Mouse (Mus musculus): ENCODE measurements at regions not wholly inside any gene's neighbourhood (a gene's known extent, or its start where the extent isn't known, plus 50 kb on each side); places are given as distances from the start of the nearest gene placed in this dataset.

DNA sequence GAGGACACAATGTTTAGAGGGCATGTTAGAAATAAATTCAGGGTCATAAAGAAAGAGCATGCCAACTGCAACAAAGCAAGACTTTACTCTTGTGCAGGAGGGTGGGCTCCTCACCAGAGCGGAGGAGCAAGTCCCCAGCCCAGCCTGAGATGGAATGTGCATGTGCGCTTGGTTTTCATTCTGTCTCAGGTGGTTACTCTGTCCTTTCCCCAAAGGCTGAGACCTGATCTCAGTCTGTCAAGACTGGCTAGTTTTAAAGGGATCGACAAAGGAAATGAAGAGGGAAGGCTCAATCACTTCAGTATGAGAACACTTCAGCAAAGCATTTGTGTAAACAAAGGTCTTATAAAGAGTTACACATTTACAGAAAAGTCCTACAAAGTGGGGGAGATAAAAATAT lies 362.5 kb downstream of the Gja1 start:
- intact Hi-C loops (cut with DNase I), result no loop called here
- no peak for DNase-seq

GRCm38 (mm10) chr10:56752134-56752533 lies 375.0 kb downstream of the Gja1 start:
- intact Hi-C loops (cut with DNase I), result loop anchor here (5.0 kb wide), 1 partner anchor 500 kb away; no protein-coding TSS in a partner anchor
- DNase-seq, result no peak

DNA sequence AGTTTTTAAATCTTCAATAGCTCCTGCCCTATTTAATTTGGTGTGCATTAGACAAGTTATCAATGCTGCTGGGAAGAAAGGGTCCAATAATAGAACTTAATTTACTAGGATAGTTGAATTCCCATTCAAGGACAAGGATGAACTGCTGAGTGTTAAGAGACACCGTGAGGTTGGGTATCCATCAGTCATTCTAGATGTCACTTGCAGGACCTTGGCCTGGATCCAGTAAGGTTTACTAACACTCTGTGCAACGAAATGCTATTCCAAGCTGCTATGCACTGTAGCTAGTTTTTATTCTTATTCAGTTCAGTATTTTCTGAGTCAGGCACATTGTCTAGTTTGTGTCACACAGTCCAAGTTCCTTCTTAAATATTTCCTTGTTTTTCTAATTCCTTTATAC lies 376.4 kb downstream of the Gja1 start:
- DNase-seq, result no peak
- intact Hi-C loops (cut with DNase I), result loop anchor here (5.0 kb wide), 1 partner anchor 499 kb away; no protein-coding TSS in a partner anchor

DNA sequence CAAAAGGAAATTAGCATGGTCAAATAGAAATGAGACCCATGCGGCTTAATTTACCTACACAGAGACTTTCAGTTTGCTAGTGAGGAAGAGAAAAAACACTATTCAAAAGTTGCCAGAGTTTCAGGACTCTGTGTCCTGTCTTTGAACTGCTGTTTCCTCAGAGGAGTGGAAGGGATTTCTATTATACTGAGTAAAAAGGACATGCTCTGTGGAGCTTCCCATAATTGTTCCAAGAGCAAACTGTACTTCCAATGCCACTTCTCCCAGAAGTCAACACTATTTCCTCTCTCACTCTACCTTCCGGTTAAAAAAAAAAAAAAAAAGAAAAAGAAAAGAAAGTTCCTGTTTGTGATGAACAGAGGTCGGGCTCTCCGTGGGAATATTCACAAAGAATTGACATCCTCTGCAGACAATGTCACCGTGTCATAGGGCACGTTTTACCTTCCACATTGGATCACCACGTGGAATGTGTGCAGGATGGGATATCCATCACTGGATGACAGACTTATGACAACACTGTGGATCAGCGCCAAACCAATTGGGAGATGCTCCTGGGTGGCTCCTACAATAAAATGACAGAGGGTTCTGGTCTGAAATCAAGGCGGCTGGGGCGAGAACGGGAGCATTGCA lies 377.5 kb downstream of the Gja1 start:
- peak; percentile 33 to 48 for DNase-seq
- intact Hi-C loops (cut with DNase I), result loop anchor here (2.0 to 5.0 kb wide), 4 partner anchors 68 to 498 kb away; no protein-coding TSS in a partner anchor

DNA sequence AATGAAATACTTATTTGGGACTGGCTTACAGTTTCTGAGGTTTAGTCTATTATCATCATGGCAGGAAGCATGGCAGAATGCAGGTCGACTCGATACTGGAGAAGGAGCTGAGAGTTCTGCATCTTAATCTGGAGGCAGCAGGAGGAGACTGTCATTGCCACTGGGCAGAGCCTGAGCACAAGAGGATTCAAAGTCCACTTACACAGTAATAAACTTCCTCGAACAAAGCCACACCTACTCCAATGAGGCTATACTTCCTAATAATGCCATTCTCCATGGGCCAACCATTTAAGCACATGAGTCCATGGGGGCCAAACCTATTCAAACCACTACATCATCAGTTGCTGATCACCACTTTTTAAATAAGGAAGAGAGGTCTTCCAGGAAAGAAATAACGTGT lies 393.5 kb downstream of the Gja1 start:
- no peak for DNase-seq
- intact Hi-C loops (cut with DNase I), result no loop called here

- intact Hi-C loops (cut with DNase I), result no loop called here
- no peak for DNase-seq
Observed at GRCm38 (mm10) chr10:56782265-56782664, 405.1 kb downstream of the Gja1 start.

GRCm38 (mm10) chr10:56783941-56784340 lies 406.8 kb downstream of the Gja1 start:
- intact Hi-C loops (cut with DNase I), result no loop called here
- DNase-seq, result no peak

GRCm38 (mm10) chr10:56788081-56788480 lies 411.0 kb downstream of the Gja1 start:
- intact Hi-C loops (cut with DNase I), result no loop called here
- no peak for DNase-seq

DNA sequence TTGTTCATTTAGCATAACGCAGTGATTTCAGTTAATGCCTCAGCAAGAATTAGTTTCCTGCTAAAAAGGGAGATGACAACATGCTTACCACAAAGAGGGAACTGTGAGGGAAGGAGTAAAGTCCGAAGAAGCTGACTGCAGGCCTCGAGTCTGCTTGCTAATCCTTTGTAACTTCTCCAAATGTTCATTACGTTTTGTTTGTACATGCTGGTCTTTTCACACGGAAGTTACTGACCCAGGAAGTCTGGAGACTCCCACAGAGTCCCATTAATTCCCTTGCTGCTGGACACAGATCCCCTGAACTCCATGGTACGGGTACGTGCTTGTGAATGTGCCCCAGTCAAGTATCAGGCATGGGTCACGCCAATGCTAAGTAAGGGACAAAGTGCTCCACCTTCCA lies 415.9 kb downstream of the Gja1 start:
- intact Hi-C loops (cut with DNase I), result no loop called here
- DNase-seq, result peak in 1 of 2 experiments; percentile 2

- intact Hi-C loops (cut with DNase I), result no loop called here
- DNase-seq, result no peak
Observed at GRCm38 (mm10) chr10:56795396-56795795, 418.3 kb downstream of the Gja1 start.

GRCm38 (mm10) chr10:56799307-56799706 lies 422.2 kb downstream of the Gja1 start:
- no peak for DNase-seq
- intact Hi-C loops (cut with DNase I), result no loop called here

DNA sequence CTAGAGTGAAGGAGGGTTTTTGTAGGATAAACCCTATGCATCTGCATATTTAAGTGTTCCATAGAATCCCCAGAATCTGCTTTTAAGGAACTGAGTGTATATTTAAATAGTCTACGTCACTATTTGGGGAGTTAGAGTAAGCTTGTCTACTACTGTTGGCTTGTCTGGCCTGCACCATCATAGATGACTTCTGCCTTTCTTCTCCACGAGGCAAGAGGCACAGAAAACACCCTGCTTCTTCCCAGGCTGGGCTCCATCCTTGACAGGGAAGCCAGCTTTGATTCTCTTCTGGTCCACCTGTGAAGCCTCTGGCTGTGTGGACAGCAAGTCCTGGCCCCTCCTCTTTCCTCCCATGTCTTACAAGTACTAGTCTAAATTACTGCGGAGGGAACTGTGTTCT lies 422.6 kb downstream of the Gja1 start:
- intact Hi-C loops (cut with DNase I), result no loop called here

GRCm38 (mm10) chr10:56809006-56809405 lies 431.9 kb downstream of the Gja1 start:
- DNase-seq, result no peak
- intact Hi-C loops (cut with DNase I), result no loop called here

More for the DNA sequence above, 422.6 kb downstream of the Gja1 start:
- DNase-seq, result no peak

DNA sequence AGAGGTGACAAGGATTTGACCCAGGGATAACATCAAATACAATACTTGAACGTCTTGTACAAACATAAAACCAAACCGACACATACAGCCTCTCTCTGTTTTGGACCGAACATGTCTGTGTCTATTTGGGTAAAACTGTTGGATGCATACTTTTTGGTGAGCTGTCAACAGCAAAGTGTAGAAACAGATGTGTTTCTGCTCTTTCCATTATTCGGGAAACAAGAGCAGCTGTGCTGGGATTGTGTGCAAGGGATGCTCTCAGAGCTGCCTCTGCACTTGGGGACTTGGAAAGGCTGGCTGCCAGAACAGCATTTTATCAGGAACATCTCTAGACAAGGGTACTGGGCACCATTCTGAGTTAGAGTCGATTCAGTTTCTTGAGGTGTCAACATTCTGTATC lies 445.0 kb downstream of the Gja1 start:
- no peak for DNase-seq
- intact Hi-C loops (cut with DNase I), result no loop called here

DNA sequence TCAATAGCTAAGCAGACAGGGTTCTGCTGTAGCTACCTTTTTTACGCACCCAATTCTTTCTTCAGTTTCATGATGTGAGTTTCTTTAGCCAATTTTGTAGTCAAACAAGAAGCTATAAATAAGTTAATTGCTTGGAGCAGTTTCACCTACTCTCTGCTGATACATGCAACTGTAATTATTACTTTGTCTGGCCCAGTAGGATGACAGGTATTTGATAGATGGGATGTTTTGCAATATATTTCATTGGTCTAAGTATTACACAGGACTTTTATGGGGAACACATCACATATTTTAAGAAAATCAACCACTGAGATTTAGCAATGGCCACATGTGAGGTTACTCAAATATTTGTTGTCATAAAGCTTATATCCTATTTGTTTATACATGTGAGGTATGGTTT lies 454.2 kb downstream of the Gja1 start:
- no peak for DNase-seq
- intact Hi-C loops (cut with DNase I), result loop anchor here (10.0 kb wide), 1 partner anchor 283 kb away; no protein-coding TSS in a partner anchor

DNA sequence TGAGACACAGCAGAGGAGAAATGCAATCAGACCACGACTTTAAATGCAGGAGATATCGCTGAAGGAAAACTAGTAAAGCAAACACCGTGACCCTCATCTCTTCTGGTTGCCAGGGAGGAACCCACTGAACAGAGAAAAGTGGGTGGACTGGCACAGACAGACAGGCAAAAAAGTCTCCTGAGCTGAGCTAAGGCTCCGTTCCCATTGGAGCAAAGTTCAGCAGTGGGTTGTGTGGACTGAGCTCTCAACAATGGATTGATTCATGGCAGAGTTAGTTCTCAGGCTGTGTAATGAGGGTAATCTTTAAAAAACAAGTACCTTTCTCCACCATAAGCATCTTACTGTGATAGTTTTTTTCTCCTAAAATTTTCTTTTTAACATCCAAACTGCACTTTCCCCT lies 454.8 kb downstream of the Gja1 start:
- no peak for DNase-seq
- intact Hi-C loops (cut with DNase I), result loop anchor here (10.0 kb wide), 1 partner anchor 283 kb away; no protein-coding TSS in a partner anchor

DNA sequence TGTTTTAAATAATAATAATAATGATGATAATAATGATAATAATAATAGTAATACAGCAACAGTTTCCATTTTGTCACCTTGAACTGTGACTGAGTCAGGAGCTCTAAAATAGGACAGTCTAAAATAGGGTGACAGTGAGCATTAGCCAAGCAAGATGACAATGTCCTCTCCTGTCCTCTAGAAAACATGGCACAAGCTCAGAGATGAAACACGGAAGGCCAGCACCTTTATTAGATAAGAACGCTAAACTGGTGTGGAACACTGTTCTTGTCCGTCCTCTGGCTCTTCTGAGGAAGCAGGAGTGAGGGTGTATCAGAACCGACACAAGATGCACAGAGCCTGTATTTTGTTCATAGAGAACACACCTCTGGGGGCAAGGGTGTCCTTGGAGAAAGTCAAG lies 459.0 kb downstream of the Gja1 start:
- intact Hi-C loops (cut with DNase I), result loop anchor here (5.0 to 10.0 kb wide), 3 partner anchors 146 to 279 kb away; no protein-coding TSS in a partner anchor

GRCm38 (mm10) chr10:56839006-56839495 lies 461.9 kb downstream of the Gja1 start:
- intact Hi-C loops (cut with DNase I), result loop anchor here (5.0 to 10.0 kb wide), 3 partner anchors 143 to 276 kb away; no protein-coding TSS in a partner anchor

More for the DNA sequence above, 459.0 kb downstream of the Gja1 start:
- no peak for DNase-seq

GRCm38 (mm10) chr10:56839545-56839944 lies 462.4 kb downstream of the Gja1 start:
- no peak for DNase-seq
- intact Hi-C loops (cut with DNase I), result loop anchor here (5.0 to 10.0 kb wide), 3 partner anchors 143 to 275 kb away; no protein-coding TSS in a partner anchor

More at GRCm38 (mm10) chr10:56839006-56839495, 461.9 kb downstream of the Gja1 start:
- no peak for DNase-seq

DNA sequence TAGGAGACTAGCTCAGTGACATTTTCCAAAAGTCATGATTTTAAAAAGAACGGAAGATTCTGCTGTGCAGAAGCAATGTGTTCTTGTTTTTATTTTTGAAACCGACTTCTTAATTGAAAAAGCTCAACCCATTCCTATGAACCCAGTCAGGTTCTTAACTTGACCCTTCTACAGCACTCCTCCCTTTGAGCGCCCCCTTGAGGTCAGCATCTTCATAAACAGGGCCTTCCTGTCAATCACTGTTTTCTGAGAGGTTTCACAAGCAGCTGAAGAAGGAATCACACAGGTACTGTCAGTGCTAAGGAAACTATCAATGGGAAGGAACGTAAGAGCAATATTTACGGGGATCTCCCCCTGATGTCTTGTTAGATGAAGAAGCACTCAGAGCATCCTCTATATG lies 463.6 kb downstream of the Gja1 start:
- peak; percentile 48 to 74 for DNase-seq
- intact Hi-C loops (cut with DNase I), result loop anchor here (1.0 to 5.0 kb wide), 4 partner anchors 93 to 467 kb away; no protein-coding TSS in a partner anchor

DNA sequence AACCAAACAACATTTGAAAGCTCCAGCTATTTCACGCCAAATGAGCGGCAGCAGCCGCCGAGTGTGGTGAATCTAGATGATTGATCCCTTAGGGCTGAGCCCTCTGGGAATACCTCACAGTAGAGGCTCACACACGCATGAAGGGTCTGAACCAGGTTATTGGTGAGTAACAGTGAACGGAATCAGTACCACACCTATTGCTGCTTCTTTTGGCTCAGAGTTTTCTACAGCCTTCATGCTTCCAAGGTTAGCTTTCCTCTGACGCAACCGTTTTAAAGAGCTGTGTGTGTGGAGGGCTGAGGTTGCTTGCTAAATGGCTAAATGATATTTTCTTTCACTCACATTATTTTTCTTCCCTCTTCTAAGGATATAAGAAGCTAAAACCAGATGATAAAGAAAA lies 464.4 kb downstream of the Gja1 start:
- DNase-seq, result no peak
- intact Hi-C loops (cut with DNase I), result loop anchor here (2.0 to 5.0 kb wide), 3 partner anchors 94 to 341 kb away; no protein-coding TSS in a partner anchor

DNA sequence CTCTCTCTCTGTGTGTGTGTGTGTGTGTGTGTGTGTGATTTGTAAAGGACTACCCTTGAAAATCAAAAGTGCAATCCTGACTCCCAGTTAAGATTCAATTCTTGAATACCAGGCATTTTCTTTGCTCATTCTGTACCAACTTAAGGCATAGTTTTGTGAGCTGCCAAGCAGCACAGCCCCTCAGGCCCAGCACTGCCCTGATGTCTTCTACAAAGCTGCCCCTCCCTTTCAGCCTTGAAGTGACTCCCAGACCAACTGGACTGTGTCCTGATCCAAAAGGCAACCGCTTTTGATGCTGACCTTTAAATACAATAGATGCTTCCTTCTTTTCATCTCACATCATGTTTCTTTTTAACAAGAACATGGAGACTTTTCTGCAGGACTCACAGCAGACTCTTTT lies 464.8 kb downstream of the Gja1 start:
- DNase-seq, result no peak
- intact Hi-C loops (cut with DNase I), result loop anchor here (2.0 to 5.0 kb wide), 3 partner anchors 95 to 341 kb away; no protein-coding TSS in a partner anchor
